Mouse (Mus musculus) adrenal gland, postnatal 25 days (tissue): Measurements from ENCODE around the gene Syt2. TPM values are rescaled to one million over a fixed set of nuclear protein-coding genes. Genes with fewer than 3 reads are reported as not detected.
A peak's percentile ranks its signal among the peaks of the same experiment; 100 is the strongest.

Experiments used
- DNase-seq: peaks from one replicate; pipeline ENCODE4 v3.0.0; 2021; ENCODE audit warnings: mixed read lengths
- total RNA-seq: library from RNA; stranded (reverse); gene quantifications from 2 replicates; pipeline ENCODE4 v1.2.3, GENCODE M21; 2021

The Syt2 gene
- total RNA-seq, 1 experiment from 2014 or later, result 0.18 TPM

- DNase-seq, result peak; percentile 35
Observed at GRCm38 (mm10) chr1:134704396-134705306, 58.2 kb downstream of the Syt2 start.

- DNase-seq, result no peak
Observed at GRCm38 (mm10) chr1:134706549-134706948, 60.1 kb downstream of the Syt2 start.

- no peak for DNase-seq
Observed at GRCm38 (mm10) chr1:134707516-134707915, 61.0 kb downstream of the Syt2 start.

- DNase-seq, result no peak
Observed at GRCm38 (mm10) chr1:134708274-134708673, 61.8 kb downstream of the Syt2 start.

- no peak for DNase-seq
Observed at GRCm38 (mm10) chr1:134708801-134709385, 62.4 kb downstream of the Syt2 start.

GRCm38 (mm10) chr1:134709411-134710306 is 63.2 kb downstream of the Syt2 start:
- DNase-seq, result no peak

GRCm38 (mm10) chr1:134711061-134711460 is 64.6 kb downstream of the Syt2 start:
- DNase-seq, result no peak

GRCm38 (mm10) chr1:134711653-134712052 is 65.2 kb downstream of the Syt2 start:
- DNase-seq, result no peak

- no peak for DNase-seq
Observed at GRCm38 (mm10) chr1:134712781-134713299, 66.4 kb downstream of the Syt2 start.

GRCm38 (mm10) chr1:134713421-134713969 is 67.0 kb downstream of the Syt2 start:
- DNase-seq, result no peak

- no peak for DNase-seq
Observed at GRCm38 (mm10) chr1:134714166-134714565, 67.7 kb downstream of the Syt2 start.

- DNase-seq, result no peak
Observed at GRCm38 (mm10) chr1:134715092-134715491, 68.6 kb downstream of the Syt2 start.

- no peak for DNase-seq
Observed at GRCm38 (mm10) chr1:134719718-134720304, 73.3 kb downstream of the Syt2 start.

- DNase-seq, result no peak
Observed at GRCm38 (mm10) chr1:134721486-134721885, 75.0 kb downstream of the Syt2 start.

GRCm38 (mm10) chr1:134722891-134723290 is 76.4 kb downstream of the Syt2 start:
- DNase-seq, result no peak

- DNase-seq, result peak; percentile 53
Observed at GRCm38 (mm10) chr1:134725276-134725675, 78.8 kb downstream of the Syt2 start.

GRCm38 (mm10) chr1:134726480-134726879 is 80.0 kb downstream of the Syt2 start:
- DNase-seq, result no peak

- peak; percentile 76 for DNase-seq
Observed at GRCm38 (mm10) chr1:134727256-134727655, 80.8 kb downstream of the Syt2 start.

- DNase-seq, result no peak
Observed at GRCm38 (mm10) chr1:134733659-134734058, 87.2 kb downstream of the Syt2 start.

- no peak for DNase-seq
Observed at GRCm38 (mm10) chr1:134737463-134737862, 91.0 kb downstream of the Syt2 start.

GRCm38 (mm10) chr1:134741433-134741832 is 95.0 kb downstream of the Syt2 start:
- no peak for DNase-seq
